Mouse (Mus musculus): ENCODE results near the gene Mpp3. TPM values are rescaled to one million over a fixed set of nuclear protein-coding genes. Genes with fewer than 3 reads are reported as not detected.
A peak's percentile ranks its signal among the peaks of the same experiment; 100 is the strongest.

Mpp3 gene
- polyA plus RNA-seq, 1 experiment: 2.4 TPM

GRCm38 (mm10) chr11:101976949-101977348, 51.3 kb downstream of the Mpp3 start:
- Histone ChIP-seq H3K4me3 (replicated peaks; ENCODE audit: extremely low read depth, low read depth, low read length) (no peak overlapping the region), H3K4me1 (ENCODE audit: control insufficient read depth, insufficient read depth, low read length) (no peaks in the 10 kb centered on the region)
- WGBS: 89% methylated on average over 7 of the region's 7 CpGs
- DNase-seq: no peak
- 0 out of 2 replicates have a peak, but pooled peaks have one; percentile 7 for TF ChIP-seq CTCF (IDR thresholded peaks at IDR 0.05; ENCODE audit: insufficient read depth, low read length)
- no peak for TF ChIP-seq POLR2A (IDR thresholded peaks at IDR 0.05; ENCODE audit: borderline replicate concordance, extremely low read depth, low read depth, low read length)

GRCm38 (mm10) chr11:101974923-101975322, 53.3 kb downstream of the Mpp3 start:
- no peak for DNase-seq
- 54% methylated on average over 9 of the region's 9 CpGs for WGBS
- Histone ChIP-seq H3K4me3 (replicated peaks; ENCODE audit: extremely low read depth, low read depth, low read length) (no peak overlapping the region), H3K4me1 (ENCODE audit: control insufficient read depth, insufficient read depth, low read length) (no peaks in the 10 kb centered on the region)
- TF ChIP-seq POLR2A (IDR thresholded peaks at IDR 0.05; ENCODE audit: borderline replicate concordance, extremely low read depth, low read depth, low read length): no peak
- peak; percentile 62 for TF ChIP-seq CTCF (IDR thresholded peaks at IDR 0.05; ENCODE audit: insufficient read depth, low read length)

DNA sequence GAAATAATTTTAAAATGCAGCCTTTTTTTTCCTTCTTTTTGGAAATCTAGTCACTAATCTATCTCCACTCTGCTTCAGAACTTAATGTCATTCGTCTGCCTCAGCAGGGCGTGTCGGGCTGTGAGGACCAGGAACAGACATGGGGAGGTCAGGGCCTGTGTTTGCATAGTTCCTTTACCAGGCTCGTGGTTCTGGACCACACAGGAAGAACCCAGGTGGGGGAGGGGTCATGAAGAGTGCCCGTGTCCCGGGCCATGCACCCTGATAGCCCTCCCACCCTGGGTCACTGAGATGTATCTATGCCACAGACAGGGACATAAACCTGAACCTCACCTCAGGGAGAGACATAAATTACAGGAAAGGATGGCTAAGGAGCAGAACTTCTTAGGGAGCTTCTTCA, 54.1 kb downstream of the Mpp3 start:
- Histone ChIP-seq H3K4me1 (ENCODE audit: control insufficient read depth, insufficient read depth, low read length) (no peaks in the 10 kb centered on the region), H3K4me3 (replicated peaks; ENCODE audit: extremely low read depth, low read depth, low read length) (no peak overlapping the region)
- 63% methylated on average over 6 of the region's 6 CpGs for WGBS
- DNase-seq: no peak
- no peak for TF ChIP-seq POLR2A (IDR thresholded peaks at IDR 0.05; ENCODE audit: borderline replicate concordance, extremely low read depth, low read depth, low read length)
- no peak for TF ChIP-seq CTCF (IDR thresholded peaks at IDR 0.05; ENCODE audit: insufficient read depth, low read length)

- Histone ChIP-seq H3K4me1 (ENCODE audit: control insufficient read depth, insufficient read depth, low read length) (no peaks in the 10 kb centered on the region), H3K4me3 (replicated peaks; ENCODE audit: extremely low read depth, low read depth, low read length) (no peak overlapping the region)
- WGBS: 82% methylated on average over 9 of the region's 9 CpGs
- TF ChIP-seq CTCF (IDR thresholded peaks at IDR 0.05; ENCODE audit: insufficient read depth, low read length): no peak
- TF ChIP-seq POLR2A (IDR thresholded peaks at IDR 0.05; ENCODE audit: borderline replicate concordance, extremely low read depth, low read depth, low read length): no peak
- no peak for DNase-seq
Measured at GRCm38 (mm10) chr11:101973496-101973895, 54.8 kb downstream of the Mpp3 start.

GRCm38 (mm10) chr11:101972651-101973050, 55.6 kb downstream of the Mpp3 start:
- 71% methylated on average over 5 of the region's 5 CpGs for WGBS
- no peak for TF ChIP-seq CTCF (IDR thresholded peaks at IDR 0.05; ENCODE audit: insufficient read depth, low read length)
- TF ChIP-seq POLR2A (IDR thresholded peaks at IDR 0.05; ENCODE audit: borderline replicate concordance, extremely low read depth, low read depth, low read length): no peak
- no peak for DNase-seq
- H3K4me1 ChIP-seq (ENCODE audit: control insufficient read depth, insufficient read depth, low read length): no peaks in the 10 kb centered on the region
- no peak overlapping the region for H3K4me3 ChIP-seq (replicated peaks; ENCODE audit: extremely low read depth, low read depth, low read length)

- Histone ChIP-seq H3K4me3 (replicated peaks; ENCODE audit: extremely low read depth, low read depth, low read length) (no peak overlapping the region), H3K4me1 (ENCODE audit: control insufficient read depth, insufficient read depth, low read length) (no peaks in the 10 kb centered on the region)
- DNase-seq: no peak
- 65% methylated on average over 3 of the region's 3 CpGs for WGBS
- TF ChIP-seq CTCF (IDR thresholded peaks at IDR 0.05; ENCODE audit: insufficient read depth, low read length): no peak
- no peak for TF ChIP-seq POLR2A (IDR thresholded peaks at IDR 0.05; ENCODE audit: borderline replicate concordance, extremely low read depth, low read depth, low read length)
Measured at GRCm38 (mm10) chr11:101972097-101972496, 56.2 kb downstream of the Mpp3 start.

- DNase-seq: peak; percentile 51
- peak; percentile 73 for TF ChIP-seq CTCF (IDR thresholded peaks at IDR 0.05; ENCODE audit: insufficient read depth, low read length)
- no peak for TF ChIP-seq POLR2A (IDR thresholded peaks at IDR 0.05; ENCODE audit: borderline replicate concordance, extremely low read depth, low read depth, low read length)
- Histone ChIP-seq H3K4me1 (ENCODE audit: control insufficient read depth, insufficient read depth, low read length) (no peaks in the 10 kb centered on the region), H3K4me3 (replicated peaks; ENCODE audit: extremely low read depth, low read depth, low read length) (no peak overlapping the region)
- 39% methylated on average over 3 of the region's 3 CpGs for WGBS
Measured at GRCm38 (mm10) chr11:101971410-101971809, 56.9 kb downstream of the Mpp3 start.

- no peaks in the 10 kb centered on the region for H3K4me1 ChIP-seq (ENCODE audit: control insufficient read depth, insufficient read depth, low read length)
- WGBS: 78% methylated on average over 13 of the region's 13 CpGs
- no peak for DNase-seq
- TF ChIP-seq CTCF (IDR thresholded peaks at IDR 0.05; ENCODE audit: insufficient read depth, low read length) (no peak), POLR2A (IDR thresholded peaks at IDR 0.05; ENCODE audit: borderline replicate concordance, extremely low read depth, low read depth, low read length) (no peak)
- H3K4me3 ChIP-seq (replicated peaks; ENCODE audit: extremely low read depth, low read depth, low read length): no peak overlapping the region
Measured at GRCm38 (mm10) chr11:101969835-101970234, 58.4 kb downstream of the Mpp3 start.

DNA sequence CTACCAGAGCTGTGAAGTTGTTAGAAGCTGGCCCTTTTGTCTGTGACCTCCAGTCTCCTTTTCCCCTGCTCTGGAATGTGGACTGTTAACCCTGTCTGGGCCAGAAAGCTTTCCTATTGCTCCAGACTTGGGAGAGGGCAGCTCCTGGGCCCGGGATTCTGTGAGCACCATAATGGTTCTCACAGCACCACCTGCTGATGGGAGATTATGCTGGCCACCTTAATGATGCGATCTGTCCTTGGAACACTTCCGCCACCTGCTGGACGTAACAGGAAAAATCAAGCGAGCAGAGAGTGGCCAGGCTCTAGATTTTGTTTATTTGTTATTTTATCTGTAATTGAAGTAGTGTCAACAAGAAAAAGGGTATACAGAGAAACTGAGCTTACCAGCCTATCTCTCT, 59.5 kb downstream of the Mpp3 start:
- TF ChIP-seq CTCF (IDR thresholded peaks at IDR 0.05; ENCODE audit: insufficient read depth, low read length) (peak; percentile 100), POLR2A (IDR thresholded peaks at IDR 0.05; ENCODE audit: borderline replicate concordance, extremely low read depth, low read depth, low read length) (no peak)
- 0% methylated on average over 5 of the region's 5 CpGs for WGBS

DNA sequence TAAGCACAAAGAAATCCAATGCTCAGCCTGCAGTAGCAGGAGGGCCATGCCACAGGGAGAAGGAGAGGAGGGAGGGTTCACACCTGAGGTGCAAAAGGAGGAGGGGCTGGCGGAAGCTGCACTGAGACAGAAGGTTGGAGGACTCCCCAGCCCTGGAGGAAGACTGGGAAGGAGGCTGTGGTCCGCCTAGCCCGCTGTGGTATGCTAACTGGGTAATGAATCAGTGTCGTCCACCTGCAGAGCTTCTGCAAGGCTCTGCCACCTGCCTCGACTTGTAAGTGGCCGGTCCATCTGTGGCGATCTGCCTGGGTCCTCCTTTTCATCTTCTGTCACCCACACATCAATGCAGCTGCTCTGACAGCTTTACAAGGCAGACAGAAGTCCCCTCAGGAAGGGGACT, 60.0 kb downstream of the Mpp3 start:
- TF ChIP-seq POLR2A (IDR thresholded peaks at IDR 0.05; ENCODE audit: borderline replicate concordance, extremely low read depth, low read depth, low read length) (no peak), CTCF (IDR thresholded peaks at IDR 0.05; ENCODE audit: insufficient read depth, low read length) (no peak)
- Histone ChIP-seq H3K4me3 (replicated peaks; ENCODE audit: extremely low read depth, low read depth, low read length) (no peak overlapping the region), H3K4me1 (ENCODE audit: control insufficient read depth, insufficient read depth, low read length) (peaks cover 4% of the 10 kb centered on the region; the same call in 1 of the 2 replicates)
- 35% methylated on average over 7 of the region's 7 CpGs for WGBS
- no peak for DNase-seq

More for the DNA sequence above, 59.5 kb downstream of the Mpp3 start:
- Histone ChIP-seq H3K4me1 (ENCODE audit: control insufficient read depth, insufficient read depth, low read length) (peaks cover 3% of the 10 kb centered on the region; the same call in 1 of the 2 replicates), H3K4me3 (replicated peaks; ENCODE audit: extremely low read depth, low read depth, low read length) (no peak overlapping the region)
- peak; percentile 71 for DNase-seq
